Mouse (Mus musculus) E14TG2a.4 (cell line): ENCODE results near the gene Rplp1.

Source experiments
- H3K27me3 ChIP-seq: 2 replicates; pipeline ENCODE4 v1.6.1; 2014; ENCODE audit warnings: low read length, control low read depth; ENCODE audit not compliant: insufficient read depth
- H3K36me3 ChIP-seq: 2 replicates; pipeline ENCODE4 v1.6.1; 2014; ENCODE audit warnings: low read length, control low read depth; ENCODE audit not compliant: insufficient read depth
- H3K4me1 ChIP-seq: replicated peaks from 2 replicates; pipeline ENCODE4 v1.6.1; 2014; ENCODE audit warnings: low read depth, low read length, control low read depth
- H3K4me3 ChIP-seq: replicated peaks from 2 replicates; pipeline ENCODE4 v1.5.1; 2014; ENCODE audit warnings: mild to moderate bottlenecking, low read length
- H3K9me3 ChIP-seq: 2 replicates; pipeline ENCODE4 v1.6.1; 2014; ENCODE audit warnings: low read length, control low read depth
- CTCF ChIP-seq: conservative IDR thresholded peaks from 2 replicates; pipeline ENCODE4 v1.5.1; 2014; ENCODE audit warnings: low read length
- NANOG ChIP-seq: IDR thresholded peaks from 2 replicates; pipeline ENCODE4 v1.6.1; 2014; ENCODE audit warnings: borderline replicate concordance, low read length, mixed read lengths
- POU5F1 ChIP-seq: IDR thresholded peaks from 2 replicates; pipeline ENCODE4 v1.6.1; 2014; ENCODE audit warnings: low read length, borderline replicate concordance

Gene Rplp1

DNA sequence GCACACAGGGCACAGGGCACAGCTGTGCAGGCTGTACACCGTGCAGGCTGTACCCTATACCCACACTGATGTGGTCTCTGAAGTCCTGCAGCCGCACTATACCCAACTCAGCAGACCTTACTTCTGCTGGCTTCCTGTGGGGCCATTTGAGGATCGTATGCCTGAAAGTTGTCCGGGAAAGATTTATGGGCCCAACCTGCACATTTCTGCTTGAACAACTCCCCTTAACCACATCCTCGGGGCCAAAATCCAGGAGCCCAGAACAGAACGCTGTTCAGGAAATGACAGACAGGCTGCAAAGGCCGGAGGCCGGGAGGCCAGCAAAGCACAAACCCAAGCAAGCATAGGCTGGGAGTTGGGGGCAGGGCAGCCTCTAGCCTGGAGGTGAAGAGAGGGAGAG, 41.0 kb downstream of the Rplp1 start:
- peaks cover 44% of the 10 kb centered on the region for H3K4me1 ChIP-seq
- peaks cover 14% of the 10 kb centered on the region; the same call in 1 of the 2 replicates for H3K27me3 ChIP-seq
- no peak for TF ChIP-seq POU5F1
- no peak for TF ChIP-seq CTCF
- TF ChIP-seq NANOG, result no peak
- no peaks in the 10 kb centered on the region for H3K36me3 ChIP-seq
- H3K9me3 ChIP-seq, result peaks cover 29% of the 10 kb centered on the region
- no peak overlapping the region for H3K4me3 ChIP-seq

DNA sequence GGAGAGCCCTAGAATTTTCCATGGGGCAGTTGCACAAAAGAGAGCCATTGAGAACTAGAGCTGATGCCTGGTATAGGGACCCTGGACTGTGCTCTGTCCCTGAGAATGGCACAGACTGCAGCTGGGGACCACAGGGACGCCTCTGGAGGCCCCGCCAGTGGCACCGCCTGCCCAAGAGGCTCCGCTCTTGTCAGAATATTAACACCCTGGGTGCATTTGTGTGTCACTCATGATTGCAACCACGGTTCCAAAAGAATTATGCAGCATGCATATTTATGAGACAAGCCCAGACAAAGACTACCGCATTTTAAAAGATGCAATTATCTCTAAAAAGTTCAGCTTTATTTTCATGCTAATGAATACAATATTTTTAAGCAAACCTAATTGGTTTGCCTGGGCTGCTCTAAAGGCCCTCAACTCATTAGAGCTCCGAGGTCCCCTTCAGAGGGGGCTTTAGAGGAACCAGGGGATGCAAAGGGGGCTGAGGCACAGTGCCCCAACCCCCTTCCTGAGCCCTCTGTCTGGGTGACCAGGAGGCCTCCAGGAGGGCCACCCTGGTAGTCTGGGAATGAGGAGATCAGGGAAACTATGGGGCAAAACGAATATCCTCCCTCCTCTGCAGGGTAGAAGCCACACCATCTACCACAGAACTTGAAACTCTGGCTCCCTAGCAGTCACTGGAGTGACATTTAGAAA, 41.9 kb downstream of the Rplp1 start:
- Histone ChIP-seq H3K27me3 (peaks cover 14% of the 10 kb centered on the region; the same call in 1 of the 2 replicates), H3K36me3 (no peaks in the 10 kb centered on the region)
- TF ChIP-seq NANOG (no peak), POU5F1 (no peak), CTCF (no peak)

DNA sequence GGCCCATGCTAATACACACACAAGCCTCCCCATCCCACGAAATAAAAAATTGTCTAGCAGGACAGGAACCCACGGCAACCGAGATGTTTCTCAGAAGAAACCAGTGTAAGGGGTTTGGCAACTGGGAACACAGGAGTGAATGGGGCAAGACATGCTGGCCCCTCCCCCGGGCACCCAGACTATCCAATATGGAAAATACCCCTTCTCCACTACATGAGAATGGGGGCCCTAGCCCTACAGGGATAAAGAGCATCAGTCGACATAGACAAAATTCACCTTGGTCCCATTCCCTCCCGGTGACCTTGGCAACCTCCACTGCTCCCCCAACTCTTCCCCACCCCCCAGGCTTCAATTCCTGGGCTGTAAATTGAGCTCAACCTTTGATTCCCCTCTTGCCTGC, 42.5 kb downstream of the Rplp1 start:
- Histone ChIP-seq H3K4me3 (no peak overlapping the region), H3K4me1 (peaks cover 29% of the 10 kb centered on the region), H3K9me3 (peaks cover 31% of the 10 kb centered on the region), H3K36me3 (no peaks in the 10 kb centered on the region), H3K27me3 (peaks cover 8% of the 10 kb centered on the region; the same call in 1 of the 2 replicates)
- TF ChIP-seq NANOG, result no peak
- TF ChIP-seq POU5F1, result no peak
- no peak for TF ChIP-seq CTCF

More for the DNA sequence above, 41.9 kb downstream of the Rplp1 start:
- H3K4me3 ChIP-seq, result no peak overlapping the region
- H3K4me1 ChIP-seq, result peaks cover 34% of the 10 kb centered on the region
- H3K9me3 ChIP-seq, result peaks cover 31% of the 10 kb centered on the region

DNA sequence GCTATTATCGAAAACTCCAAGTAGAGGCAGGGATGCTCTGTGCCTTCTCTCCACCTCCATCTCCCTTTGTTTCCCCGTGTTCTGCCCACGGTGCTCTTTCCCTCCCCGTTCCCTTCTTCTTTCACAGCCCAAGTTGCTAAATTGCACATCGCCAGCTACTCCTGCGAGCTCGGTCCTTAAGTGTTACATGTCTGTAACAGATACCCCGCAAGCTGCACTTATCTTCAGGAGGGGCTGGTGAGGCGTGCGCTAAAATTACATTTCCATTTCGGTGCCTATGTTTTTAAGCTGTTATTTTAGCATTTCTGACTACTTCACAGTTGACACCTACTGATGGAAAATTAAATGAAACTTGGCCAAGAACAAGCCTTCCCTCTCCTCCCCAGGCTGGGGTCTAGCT, 46.7 kb downstream of the Rplp1 start:
- no peaks in the 10 kb centered on the region for H3K27me3 ChIP-seq
- peaks cover 14% of the 10 kb centered on the region for H3K4me1 ChIP-seq
- H3K9me3 ChIP-seq, result peaks cover 31% of the 10 kb centered on the region
- TF ChIP-seq CTCF, result no peak
- no peak for TF ChIP-seq POU5F1
- no peak for TF ChIP-seq NANOG
- H3K36me3 ChIP-seq, result no peaks in the 10 kb centered on the region
- no peak overlapping the region for H3K4me3 ChIP-seq
